Mouse (Mus musculus) heart, adult 2 months (tissue): ENCODE measurements around the gene Adamts18.

Source experiments
- CTCF ChIP-seq: fragments of 200-600 bp; IDR thresholded peaks from 2 replicates; pipeline ENCODE4 v1.8.1; 2022; ENCODE audit warnings: antibody characterized with exemption, mild to moderate bottlenecking, moderate library complexity
- POLR2A ChIP-seq: fragments of 200-500 bp; IDR thresholded peaks from 2 replicates; pipeline ENCODE4 v1.6.1; 2011; ENCODE audit warnings: mild to moderate bottlenecking, low read depth, low read length, control low read depth; ENCODE audit not compliant: insufficient read depth

DNA sequence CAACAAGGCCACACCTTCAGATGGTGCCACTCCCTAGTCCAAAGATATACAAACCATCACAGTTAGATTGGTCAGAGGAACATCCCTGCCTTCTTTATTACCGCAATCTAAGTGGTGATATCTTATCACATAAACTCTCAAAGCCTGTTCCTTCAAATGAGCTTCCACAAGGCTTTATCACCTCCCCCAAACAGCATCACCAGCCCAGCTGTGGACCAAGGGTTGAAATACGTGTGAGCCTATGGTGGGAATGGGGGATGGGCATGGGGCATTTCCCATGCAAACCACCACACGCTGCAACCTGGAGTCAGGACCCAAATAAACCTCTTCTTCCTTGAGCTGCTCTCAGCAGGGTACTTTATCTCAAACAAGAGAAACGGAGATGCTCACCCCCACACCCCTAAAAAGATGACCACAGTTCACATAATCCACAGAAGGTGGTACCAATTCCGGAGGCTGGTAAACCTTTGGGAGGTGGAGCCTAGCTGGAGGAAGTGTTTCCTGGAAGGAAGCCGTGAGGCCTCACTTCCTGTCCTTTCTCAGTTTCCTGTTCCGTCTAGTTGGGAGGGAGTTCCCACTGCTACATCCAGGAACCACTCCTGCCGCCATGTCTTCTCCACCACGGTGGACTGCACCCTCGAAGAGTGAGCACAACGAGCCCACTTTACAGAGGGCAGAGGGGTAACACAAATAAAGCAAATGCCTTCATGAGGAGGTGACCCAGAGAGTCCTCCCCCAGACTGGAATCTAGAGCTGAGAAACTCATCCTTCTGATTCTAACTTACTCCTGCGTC lies 11.5 kb upstream of the Adamts18 start:
- TF ChIP-seq CTCF (no peak), POLR2A (no peak)
